Mouse (Mus musculus) brain, embryonic 14.5 days (tissue): ENCODE data around the gene Ropn1. TPM values are rescaled to one million over a fixed set of nuclear protein-coding genes. Genes with fewer than 3 reads are reported as not detected.

Source experiments
- DNase-seq: peaks from one replicate; pipeline ENCODE4 v3.0.0-alpha.2; 2011; ENCODE audit warnings: low read depth
- CTCF ChIP-seq: fragments of 200-500 bp; IDR thresholded peaks from 2 replicates; pipeline ENCODE4 v1.5.1; 2012; ENCODE audit warnings: inconsistent platforms, mild to moderate bottlenecking, moderate library complexity, borderline replicate concordance; ENCODE audit not compliant: insufficient read depth, insufficient read length; ENCODE audit errors: extremely low read depth
- POLR2A ChIP-seq: fragments of 200-500 bp; IDR thresholded peaks from 2 replicates; pipeline ENCODE4 v1.6.1; 2012; ENCODE audit warnings: mild to moderate bottlenecking, inconsistent platforms, borderline replicate concordance; ENCODE audit not compliant: poor library complexity, insufficient read depth, insufficient read length, severe bottlenecking; ENCODE audit errors: extremely low read depth
- polyA plus RNA-seq: library from polyadenylated mRNA; depleted of rRNA; stranded (reverse); fragments of >200 nt; gene quantifications from 2 replicates; pipeline ENCODE4 v1.2.3, GENCODE M21; 2012; rRNA removed

Ropn1 gene
- not detected in 2 replicates for polyA plus RNA-seq

DNA sequence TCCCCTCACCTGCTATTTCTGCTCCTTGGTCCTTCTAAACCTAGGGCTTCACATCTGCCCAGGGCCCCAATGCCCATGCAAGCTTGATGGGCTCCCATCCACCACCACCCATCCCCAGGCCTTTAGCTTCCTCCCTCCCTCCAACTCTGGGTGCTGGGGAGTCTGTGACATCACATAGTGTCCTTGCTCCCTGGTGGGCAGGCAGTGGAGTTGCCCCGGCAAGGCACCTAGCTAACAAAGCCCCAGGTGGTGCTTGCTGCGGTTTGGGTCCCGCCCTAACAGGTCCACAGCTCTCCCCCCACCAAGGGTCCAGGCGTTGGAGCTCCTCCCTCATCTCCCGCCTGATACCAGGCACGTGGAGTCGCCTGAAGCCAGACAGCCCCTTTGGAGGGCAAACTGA lies at the start of gene Ropn1:
Gene Ropn1 (plus strand): TSS at position 301 of the 400 bp plus-strand sequence.
- TF ChIP-seq POLR2A (no peak), CTCF (no peak)
- no peak for DNase-seq

DNA sequence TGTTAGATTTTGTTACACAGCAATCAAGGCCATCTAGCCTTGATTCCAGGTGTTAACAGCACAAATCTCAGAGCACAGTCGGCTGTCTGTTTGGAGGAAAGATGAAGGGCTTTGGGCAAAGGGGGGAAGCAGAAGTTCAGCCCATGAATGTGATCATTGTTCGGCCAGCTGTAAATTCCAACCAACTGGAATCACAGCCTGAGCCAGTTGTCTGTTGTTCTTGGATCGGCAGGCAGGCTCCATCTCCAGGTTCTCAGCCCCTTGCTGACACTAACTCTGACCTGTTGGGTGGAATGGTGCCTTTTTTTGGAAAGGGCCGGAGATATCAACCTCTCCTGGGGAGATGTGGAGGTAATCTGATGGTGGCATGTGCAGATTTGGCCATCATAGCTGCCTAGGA lies 47.8 kb upstream of the Ropn1 start:
- no peak for DNase-seq
- TF ChIP-seq CTCF (no peak), POLR2A (no peak)

DNA sequence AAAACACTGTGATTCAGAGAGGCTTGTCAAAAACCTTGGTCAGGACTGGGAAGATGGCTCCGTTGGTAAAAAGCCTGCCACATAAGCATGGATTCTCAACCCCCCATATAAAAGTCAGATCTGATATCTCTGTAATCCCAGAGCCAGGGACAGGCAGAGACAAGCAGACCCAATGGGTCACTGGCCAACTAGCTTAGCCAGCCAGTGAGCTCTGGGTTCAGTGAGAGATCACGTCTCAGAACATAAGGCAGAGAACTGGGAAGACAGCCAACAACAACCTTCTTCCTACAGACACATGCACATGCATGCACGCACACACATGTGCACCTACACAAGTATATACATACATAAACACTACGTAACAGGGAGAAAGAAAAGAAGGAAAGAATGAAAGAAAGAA lies 46.6 kb upstream of the Ropn1 start:
- TF ChIP-seq POLR2A (no peak), CTCF (no peak)
- peak; percentile 22 for DNase-seq

DNA sequence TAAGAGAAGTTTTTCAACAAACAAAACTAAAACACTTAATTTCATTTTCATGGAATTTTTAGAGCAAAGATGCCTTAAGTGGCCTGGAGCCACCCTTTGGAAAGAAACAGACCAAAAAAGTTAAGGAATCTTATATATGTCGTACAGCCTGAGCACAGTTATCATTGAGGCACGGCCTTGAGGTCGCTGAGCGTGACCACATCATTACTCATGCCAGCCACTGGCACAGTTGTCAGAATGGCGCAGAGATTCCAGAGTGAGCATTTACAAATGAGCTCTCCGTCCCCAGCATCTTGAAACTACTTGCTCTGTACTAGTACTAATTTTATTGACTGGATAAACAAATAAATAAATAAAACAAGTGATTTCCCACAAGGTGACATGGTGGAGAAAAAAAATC lies 45.9 kb upstream of the Ropn1 start:
- no peak for DNase-seq
- no peak for TF ChIP-seq POLR2A
- TF ChIP-seq CTCF, result no peak

DNA sequence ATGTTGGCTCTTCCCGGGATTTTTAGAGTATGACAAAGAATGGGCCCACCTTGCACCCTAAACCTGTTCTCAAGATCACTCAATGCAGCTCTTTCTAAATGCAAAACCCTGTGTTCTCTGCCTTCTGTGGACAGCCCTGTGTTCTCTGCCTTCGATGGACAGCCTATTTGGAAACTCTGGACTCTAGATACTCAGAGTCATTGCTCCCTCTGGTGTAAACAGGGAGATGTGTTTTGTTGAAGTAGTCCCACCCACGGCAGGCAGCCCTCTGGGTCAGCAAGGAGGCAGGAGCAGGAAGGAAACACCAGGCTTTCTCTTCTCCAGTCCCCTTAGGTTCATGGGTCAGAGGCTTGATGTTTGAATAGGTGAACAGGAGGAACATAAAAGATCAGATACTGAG lies 44.0 kb upstream of the Ropn1 start:
- TF ChIP-seq POLR2A (no peak), CTCF (peak; percentile 55; the same call in 1 of the 2 replicates)
- DNase-seq, result peak; percentile 63

DNA sequence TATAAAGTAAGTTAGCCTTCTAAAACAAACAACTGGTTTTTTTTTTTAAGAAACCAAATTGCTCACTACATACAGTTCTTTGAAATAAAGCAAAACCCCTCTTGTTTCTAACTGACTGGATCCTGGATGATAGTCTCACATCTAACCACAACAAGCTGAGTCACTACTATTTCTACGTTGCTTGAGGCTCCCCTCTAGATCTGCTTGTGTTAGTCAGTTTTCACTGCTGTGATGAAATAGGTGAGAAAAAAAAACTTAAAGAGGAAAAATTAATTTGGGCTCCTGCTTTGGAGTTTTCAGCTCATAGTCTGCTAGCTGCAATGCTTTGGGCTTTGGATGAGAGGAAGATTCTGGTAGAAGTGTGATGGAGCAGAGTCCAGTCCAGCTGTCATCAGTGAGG lies 39.6 kb upstream of the Ropn1 start:
- TF ChIP-seq POLR2A, result no peak
- no peak for TF ChIP-seq CTCF
- no peak for DNase-seq

DNA sequence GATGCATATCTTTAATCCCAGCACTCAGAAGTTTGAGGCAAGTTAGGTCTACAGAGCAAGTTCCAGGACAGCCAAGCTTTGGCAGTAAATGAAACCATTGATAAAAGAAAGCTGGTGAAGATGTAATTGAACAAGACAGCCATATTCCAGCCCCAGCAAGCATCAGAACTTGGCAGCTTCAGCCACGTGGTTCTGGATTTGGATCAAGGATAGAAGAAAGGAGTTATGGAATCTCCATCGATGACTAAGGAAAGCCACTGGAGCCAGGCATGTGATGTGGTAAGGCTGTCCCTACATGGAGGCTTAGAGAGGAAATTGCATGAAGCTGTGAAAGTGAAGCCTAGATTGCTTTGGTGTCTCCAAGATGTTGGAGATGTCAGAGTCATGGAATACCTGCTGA lies 35.7 kb upstream of the Ropn1 start:
- no peak for TF ChIP-seq CTCF
- TF ChIP-seq POLR2A, result no peak

DNA sequence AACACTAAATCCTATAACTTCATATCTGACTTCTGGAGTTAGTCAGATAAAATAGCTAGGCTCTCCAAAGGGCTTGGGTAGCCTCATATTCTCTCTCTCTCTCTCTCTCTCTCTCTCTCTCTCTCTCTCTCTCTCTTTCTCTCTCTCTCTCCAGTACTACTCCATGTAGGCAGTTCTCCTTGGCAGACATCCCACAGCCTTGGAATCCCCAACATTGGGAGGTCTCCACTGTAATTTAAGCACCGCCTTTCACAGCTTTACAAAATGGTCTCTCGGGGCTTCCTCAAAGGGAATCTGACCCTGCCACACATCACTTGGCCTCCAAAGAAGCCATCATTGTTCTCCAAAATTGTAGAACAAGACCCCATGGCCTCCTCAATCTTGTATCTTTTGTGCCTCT lies 22.1 kb upstream of the Ropn1 start:
- peak; percentile 43 for DNase-seq
- TF ChIP-seq CTCF, result no peak
- no peak for TF ChIP-seq POLR2A

More for the DNA sequence above, 35.7 kb upstream of the Ropn1 start:
- no peak for DNase-seq

DNA sequence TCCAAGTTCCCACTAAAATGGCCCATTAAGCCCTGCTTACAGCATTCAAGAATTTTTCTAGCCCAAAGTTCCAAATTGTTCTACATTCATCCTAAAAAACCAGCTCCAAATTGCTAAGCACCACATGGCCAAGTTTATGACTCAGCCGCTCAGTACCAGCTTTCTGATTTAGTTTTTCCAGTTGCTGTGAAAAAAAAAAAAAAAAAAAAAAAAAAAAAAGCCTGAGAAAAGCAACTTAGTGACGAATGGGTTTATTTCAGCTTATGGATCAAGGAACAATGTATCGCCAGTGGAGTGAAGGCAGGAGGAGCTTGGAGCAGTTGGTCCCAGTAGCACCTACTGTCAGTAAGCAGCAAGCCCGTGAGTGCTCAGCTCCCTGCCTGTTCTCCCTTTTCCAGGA lies 21.3 kb upstream of the Ropn1 start:
- DNase-seq, result no peak
- TF ChIP-seq POLR2A (no peak), CTCF (no peak)

DNA sequence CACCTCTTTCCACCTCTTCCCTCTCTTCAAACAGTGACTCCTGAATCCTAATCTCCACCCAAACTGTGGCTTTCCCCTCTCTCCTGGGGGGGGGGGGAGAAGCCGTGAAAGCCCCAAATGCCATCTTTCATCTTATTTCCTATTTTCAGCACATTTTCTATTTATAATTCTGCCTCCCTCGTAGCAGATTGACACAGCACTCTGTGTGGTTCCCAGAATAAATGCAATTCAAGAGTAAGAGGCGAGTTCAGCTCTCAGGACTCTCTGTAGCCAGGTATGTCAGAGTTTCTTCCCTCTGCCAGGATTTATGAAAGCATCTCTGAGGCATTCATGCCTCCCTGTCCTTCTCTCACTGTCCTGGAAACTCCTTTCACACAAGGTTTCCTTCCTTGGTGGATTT lies 14.2 kb upstream of the Ropn1 start:
- TF ChIP-seq CTCF, result no peak
- no peak for TF ChIP-seq POLR2A
- no peak for DNase-seq

DNA sequence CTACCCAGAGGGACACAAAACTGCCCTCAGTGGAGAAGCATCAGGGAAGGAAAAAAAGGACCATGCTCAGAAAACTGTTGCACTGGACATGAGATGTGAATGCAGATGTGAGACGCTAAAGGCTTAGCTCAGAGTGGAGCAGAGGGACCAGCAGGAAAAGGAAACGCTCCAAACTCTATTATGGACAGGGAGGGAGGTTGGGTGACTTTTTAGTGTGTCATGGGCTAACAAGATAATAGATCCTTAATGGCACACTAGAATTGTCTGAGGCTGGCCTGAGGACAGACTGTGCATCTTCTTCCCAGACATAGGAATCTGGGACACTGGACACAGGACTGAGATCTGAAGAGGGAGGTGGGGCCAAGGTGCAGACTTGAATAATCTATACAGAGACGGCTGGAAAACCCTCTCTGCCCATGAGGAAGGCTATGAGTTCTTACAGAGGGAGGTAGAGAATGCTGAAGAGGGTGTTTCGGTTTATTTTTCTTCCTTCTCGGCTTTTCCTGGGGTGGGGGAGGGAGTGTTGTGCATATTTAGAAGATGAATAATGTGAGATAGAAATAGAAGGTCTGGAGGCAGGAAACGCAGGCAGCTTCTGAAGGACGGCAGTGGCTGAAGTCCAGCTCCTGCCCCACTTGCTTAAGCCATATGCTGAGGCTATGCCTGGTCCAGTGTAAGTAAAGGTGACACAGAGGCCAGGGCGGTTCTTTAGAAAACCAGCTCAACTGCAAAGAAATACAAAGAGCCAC lies 6.0 kb upstream of the Ropn1 start:
- no peak for DNase-seq
- no peak for TF ChIP-seq POLR2A

DNA sequence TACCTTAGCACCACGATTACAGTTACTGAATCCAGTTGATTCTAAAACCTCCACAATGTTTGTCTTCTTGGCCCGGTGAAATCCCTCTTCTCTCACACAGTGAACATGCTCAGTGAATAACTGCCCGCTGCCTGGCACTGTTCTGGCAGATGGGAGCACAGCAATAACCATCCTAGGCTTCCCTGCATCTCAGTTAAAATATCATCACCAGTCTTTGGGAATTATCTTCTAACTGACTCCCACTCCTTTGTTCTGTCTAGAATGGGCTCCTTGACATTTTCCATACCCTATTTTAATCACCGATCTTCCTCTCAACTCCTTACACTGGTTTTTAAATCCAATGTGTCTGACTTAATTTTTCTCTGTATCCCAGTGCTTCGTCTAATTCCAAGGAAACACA lies 3.3 kb downstream of the Ropn1 start:
- TF ChIP-seq CTCF (no peak), POLR2A (no peak)
- DNase-seq, result no peak

DNA sequence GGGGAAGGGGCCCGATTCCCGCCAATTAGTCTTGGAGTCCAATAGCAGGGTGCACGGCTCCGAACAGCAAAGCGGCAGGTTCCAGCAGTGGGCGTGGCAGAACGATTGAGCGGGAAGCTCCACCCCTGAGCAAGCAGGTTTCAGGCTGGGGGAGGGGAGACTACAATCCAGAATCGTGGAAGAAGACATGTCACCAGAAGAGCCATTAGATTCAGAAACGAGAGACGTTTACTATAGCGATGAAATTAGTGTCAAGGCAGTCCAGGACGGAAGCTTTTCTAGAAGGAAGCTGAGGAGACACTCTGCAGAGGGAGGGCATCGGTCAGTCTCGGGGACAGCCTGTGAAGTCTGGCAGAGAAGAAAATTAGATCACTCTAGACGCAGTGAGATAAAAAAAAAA lies 7.8 kb downstream of the Ropn1 start:
- peak; percentile 54 for DNase-seq
